18 mouse cellular contexts compared by ENCODE assay signal in the genomic region with DNA sequence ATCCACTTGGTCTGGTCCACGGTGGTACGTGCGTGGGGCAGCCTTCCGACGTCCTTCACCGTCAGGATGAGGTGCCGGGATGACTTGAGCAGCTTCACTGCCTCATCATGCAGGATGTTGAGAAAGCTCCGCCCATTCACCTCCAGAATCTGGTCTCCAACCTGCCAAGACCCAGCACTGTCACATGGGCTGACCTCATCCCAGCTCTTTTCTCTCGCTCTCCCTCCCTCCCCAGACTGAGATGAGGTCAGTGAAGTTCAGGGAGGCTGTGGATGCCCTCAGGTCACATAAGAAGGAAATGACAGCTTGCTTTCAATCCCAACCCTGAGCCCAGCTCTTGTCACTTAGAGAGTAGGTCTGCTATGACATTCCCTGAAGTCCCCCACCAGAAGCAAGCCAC.
"Had no signal": no experiment of that assay in that cellular context is flagged by ENCODE, and none has a peak within 500 bp of the region (broad histone marks: within the 10 kb centered on the region; RNA-seq: fewer than 3 reads in every experiment).

No protein-coding gene starts in this region.

- H3K9me3 ChIP-seq: limb, embryonic 12.5 days; stomach, embryonic 15.5 days had no signal

- H3K9ac ChIP-seq: limb, embryonic 12.5 days; limb, embryonic 15.5 days; liver, embryonic 14.5 days; liver, postnatal 0 days; lung, embryonic 14.5 days; stomach, embryonic 15.5 days had no signal

- H3K4me1 ChIP-seq: stomach, embryonic 15.5 days had no signal

- DNase-seq: kidney, adult 11 months; kidney, postnatal 36 days; layer of hippocampus, postnatal 36 days; liver, postnatal 0 days; lung, embryonic 14.5 days; lung, postnatal 10 days; lung, postnatal 4 days; midbrain, embryonic 14.5 days; right cerebral cortex, postnatal 25 days; spleen, adult 18-20 months; thymus, adult 18-20 months; thymus, postnatal 36 days had no signal

- H3K4me3 ChIP-seq: left cerebral cortex, adult 2 months; limb, embryonic 12.5 days; limb, embryonic 15.5 days; stomach, embryonic 15.5 days had no signal

- H3K27ac ChIP-seq: kidney, postnatal 0 days; left cerebral cortex, adult 2 months; limb, embryonic 15.5 days; liver, embryonic 14.5 days; stomach, embryonic 15.5 days had no signal

- H3K36me3 ChIP-seq: limb, embryonic 15.5 days; stomach, embryonic 15.5 days had no signal

- H3K27me3 ChIP-seq: limb, embryonic 12.5 days; limb, embryonic 15.5 days; stomach, embryonic 15.5 days had no signal
